ENCODE assay signal across 8 mouse cellular contexts in the genomic region with DNA sequence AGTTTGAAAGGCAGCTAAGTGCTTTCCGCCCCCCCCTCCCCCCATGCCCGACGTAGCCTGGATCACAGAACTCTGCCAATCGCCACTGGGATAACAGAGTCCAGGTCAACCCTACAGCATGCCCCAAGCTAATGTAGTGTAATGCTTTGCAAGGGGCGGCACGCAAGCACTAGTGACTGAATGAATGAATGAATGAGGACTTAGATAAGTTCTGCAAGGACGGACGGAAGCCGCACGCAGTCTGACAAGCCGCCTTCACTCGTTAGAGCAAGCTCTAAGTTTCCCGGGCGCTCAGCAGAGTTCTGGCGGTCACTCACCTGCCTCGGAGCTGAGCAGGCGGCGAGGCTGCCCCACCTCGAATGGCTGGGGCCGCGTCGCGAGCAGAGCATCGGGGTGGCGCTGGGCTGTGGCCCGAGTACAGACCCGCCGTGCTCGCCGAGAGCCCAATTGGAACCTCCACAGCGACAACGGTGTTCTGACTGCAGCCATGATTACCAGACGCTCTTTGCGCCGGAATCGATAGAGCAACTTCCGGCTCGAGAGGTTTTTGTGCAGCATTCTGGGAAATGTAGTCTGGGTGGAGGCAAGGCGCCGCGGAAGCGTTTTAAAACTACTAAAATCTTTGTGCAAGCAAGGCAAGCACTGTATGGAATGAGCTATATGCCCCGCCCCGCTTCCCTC. TPM values are rescaled to one million over a fixed set of nuclear protein-coding genes. Genes with fewer than 3 reads are reported as not detected.
A peak's percentile ranks its signal among the peaks of the same experiment; 100 is the strongest.
DNase-seq lines count a peak whose midpoint lies in the region; ATAC-seq lines count a peak whose summit lies in the region.

Gene Mrps22, minus strand, starts transcription at position 505 of the 681 bp plus-strand sequence.

- no peaks in the 10 kb centered on the region for H3K27me3 ChIP-seq in heart, embryonic 14.5 days (ENCODE audit: control insufficient read depth, insufficient read depth, low read length)
- H3K27me3 ChIP-seq in liver, embryonic 13.5 days, result no peaks in the 10 kb centered on the region
- H3K27me3 ChIP-seq in stomach, embryonic 16.5 days (ENCODE audit: control insufficient read depth, insufficient read depth, low read length), result no peaks in the 10 kb centered on the region

- peak; percentile 69 to 77 for DNase-seq in CD8-positive naive resting alpha-beta T cell, adult 2 months (ENCODE audit: low read depth in 2 of 2, low spot score in 2 of 2)
- peak; percentile 61 for DNase-seq in c-Kit-negative CD71-positive TER-119-positive erythroid progenitor cells, embryonic 14.5 days (ENCODE audit: low read depth, low spot score)
- peak; percentile 58 for DNase-seq in fibroblast of lung, adult 2 months (ENCODE audit: low read depth)
- DNase-seq in kidney, postnatal 14 days, result peak; percentile 87
- DNase-seq in liver, embryonic 13.5 days, result peak; percentile 75
- DNase-seq in neural tube, embryonic 10.5 days (ENCODE audit: extremely low spot score, low spot score), result peak; percentile 81

- H3K27ac ChIP-seq in heart, embryonic 14.5 days (replicated peaks in 1 of 2; ENCODE audit: control insufficient read depth in 1 of 2, insufficient read depth in 1 of 2, low read depth in 2 of 2, low read length in 2 of 2), result 0 out of 4 replicates have a peak within 1 kb of the TSS, but pooled peaks of 1 of the 2 experiments have one; percentile 20
- H3K27ac ChIP-seq in liver, embryonic 13.5 days, result peak within 1 kb of the TSS; percentile 78
- peak within 1 kb of the TSS; percentile 55; the same call in 1 of the 2 replicates for H3K27ac ChIP-seq in stomach, embryonic 16.5 days (ENCODE audit: low read length)

- peak; percentile 88 for ATAC-seq in heart, embryonic 14.5 days (ENCODE audit: insufficient number of reproducible peaks, insufficient read depth, low FRiP score, low read depth)
- peak; percentile 89 for ATAC-seq in liver, embryonic 13.5 days (ENCODE audit: low read depth)
- ATAC-seq in stomach, embryonic 16.5 days (ENCODE audit: insufficient read depth, low FRiP score), result peak; percentile 94

- H3K4me2 ChIP-seq in heart, embryonic 14.5 days (ENCODE audit: low read length), result peak within 1 kb of the TSS; percentile 70
- H3K4me2 ChIP-seq in liver, embryonic 13.5 days, result peak within 1 kb of the TSS; percentile 91
- peak within 1 kb of the TSS; percentile 98 for H3K4me2 ChIP-seq in stomach, embryonic 16.5 days (ENCODE audit: low read depth, low read length)

- peak within 1 kb of the TSS; percentile 85 for H3K9ac ChIP-seq in heart, embryonic 14.5 days (ENCODE audit: low read length)
- peak within 1 kb of the TSS; percentile 88 for H3K9ac ChIP-seq in liver, embryonic 13.5 days
- H3K9ac ChIP-seq in stomach, embryonic 16.5 days (ENCODE audit: low read length), result peak within 1 kb of the TSS; percentile 93

- under 1% methylated on average over 44 of the region's 44 CpGs for WGBS in heart, embryonic 14.5 days
- under 1% methylated on average over 44 of the region's 44 CpGs for WGBS in liver, embryonic 13.5 days (ENCODE audit: insufficient replicate concordance)
- under 1% methylated on average over 44 of the region's 44 CpGs for WGBS in stomach, embryonic 16.5 days

- H3K9me3 ChIP-seq in heart, embryonic 14.5 days (ENCODE audit: control insufficient read depth, low read length), result 0 out of 2 replicates have a peak, but pooled peaks cover 4% of the 10 kb centered on the region
- H3K9me3 ChIP-seq in liver, embryonic 13.5 days (replicated peaks), result 0 out of 2 replicates have a peak, but pooled peaks cover 2% of the 10 kb centered on the region
- H3K9me3 ChIP-seq in stomach, embryonic 16.5 days (replicated peaks; ENCODE audit: control insufficient read depth, low read length), result no peaks in the 10 kb centered on the region

- H3K36me3 ChIP-seq in heart, embryonic 14.5 days (ENCODE audit: control insufficient read depth, insufficient read depth, low read length), result peaks cover 23% of the 10 kb centered on the region
- peaks cover 21% of the 10 kb centered on the region for H3K36me3 ChIP-seq in liver, embryonic 13.5 days
- H3K36me3 ChIP-seq in stomach, embryonic 16.5 days (ENCODE audit: control insufficient read depth, insufficient read depth, low read length), result peaks cover 11% of the 10 kb centered on the region

- peak within 1 kb of the TSS; percentile 67 to 81 for H3K4me3 ChIP-seq in heart, embryonic 14.5 days (ENCODE audit: control insufficient read depth in 1 of 2, insufficient read depth in 1 of 2, low read depth in 1 of 2, low read length in 2 of 2)
- peak within 1 kb of the TSS; percentile 89 for H3K4me3 ChIP-seq in liver, embryonic 13.5 days (replicated peaks)
- H3K4me3 ChIP-seq in stomach, embryonic 16.5 days (replicated peaks; ENCODE audit: low read length), result peak within 1 kb of the TSS; percentile 96

- H3K4me1 ChIP-seq in heart, embryonic 14.5 days (ENCODE audit: control insufficient read depth in 2 of 2, insufficient read depth in 2 of 2, low read length in 2 of 2), result peaks cover 0 to 12% of the 10 kb centered on the region in 2 experiments; a peak in 2 of 4 replicates
- peaks cover 19% of the 10 kb centered on the region for H3K4me1 ChIP-seq in liver, embryonic 13.5 days (replicated peaks)
- peaks cover 9% of the 10 kb centered on the region for H3K4me1 ChIP-seq in stomach, embryonic 16.5 days (ENCODE audit: control insufficient read depth, insufficient read depth, low read length)

RNA-seq across cellular contexts. Expression of gene Mrps22, which starts in this region (rescaled TPM):
- 51.8 and 55.9 TPM in 2 replicates for polyA plus RNA-seq in heart, embryonic 14.5 days (2014; fragmentation: Nextera tagmentation; extraction: Ambion mirVana)
- polyA plus RNA-seq in liver, embryonic 13.5 days (2015; fragmentation: Nextera tagmentation; extraction: Ambion mirVana), result 61.1 and 73.8 TPM in 2 replicates
- polyA plus RNA-seq in stomach, embryonic 16.5 days (2015; fragmentation: Nextera tagmentation; extraction: Ambion mirVana), result 50.9 and 52.0 TPM in 2 replicates
